Mouse (Mus musculus) midbrain, embryonic 14.5 days (tissue): Measurements from ENCODE around the gene Adgrb2. TPM values are rescaled to one million over a fixed set of nuclear protein-coding genes. Genes with fewer than 3 reads are reported as not detected.

Source experiments
- ATAC-seq: fragments of 200-750 bp; cut with Nextera tagmentation; 2 replicates; pipeline ENCODE4 v1.8.0; 2017; ENCODE audit warnings: moderate number of reproducible peaks, moderate library complexity; ENCODE audit not compliant: low FRiP score, low TSS enrichment
- DNase-seq: peaks from one replicate; pipeline ENCODE4 v3.0.0-alpha.2; 2015
- H3K27ac ChIP-seq: fragments of 300-500 bp; sonication (generic); replicated peaks from 2 replicates; pipeline ENCODE4 v1.5.1; 2014; ENCODE audit warnings: mild to moderate bottlenecking, low read depth, low read length, moderate library complexity
- H3K27me3 ChIP-seq: fragments of 300-500 bp; sonication (generic); 2 replicates; pipeline ENCODE4 v1.6.1; 2014; ENCODE audit warnings: low read length, control low read depth, mixed read lengths; ENCODE audit not compliant: control insufficient read depth, insufficient read depth
- H3K36me3 ChIP-seq: fragments of 300-500 bp; sonication (generic); 2 replicates; pipeline ENCODE4 v1.6.1; 2014; ENCODE audit warnings: low read length, control low read depth; ENCODE audit not compliant: control insufficient read depth, insufficient read depth
- H3K4me1 ChIP-seq: fragments of 300-500 bp; sonication (generic); 2 replicates; pipeline ENCODE4 v1.6.1; 2014; ENCODE audit warnings: mild to moderate bottlenecking, antibody characterized with exemption, low read length, control low read depth; ENCODE audit not compliant: control insufficient read depth, insufficient read depth
- H3K4me2 ChIP-seq: fragments of 300-500 bp; sonication (generic); 2 replicates; pipeline ENCODE4 v1.6.1; 2014; ENCODE audit warnings: mild to moderate bottlenecking, low read length, moderate library complexity
- H3K4me3 ChIP-seq: fragments of 300-500 bp; sonication (generic); replicated peaks from 2 replicates; pipeline ENCODE4 v1.5.1; 2014; ENCODE audit warnings: low read depth, low read length
- H3K9ac ChIP-seq: fragments of 300-500 bp; sonication (generic); replicated peaks from 2 replicates; pipeline ENCODE4 v1.6.1; 2014; ENCODE audit warnings: mild to moderate bottlenecking, low read length, moderate library complexity
- H3K9me3 ChIP-seq: fragments of 300-500 bp; sonication (generic); 2 replicates; pipeline ENCODE4 v1.6.1; 2016; ENCODE audit warnings: low read length, control low read depth, mixed read lengths; ENCODE audit not compliant: control insufficient read depth
- WGBS: fragments of 180-500 bp; shearing (Covaris S2); extraction: QIAGEN DNeasy Blood & Tissue Kit; methylation state at CpG from one replicate; pipeline ENCODE4 v1.1.7; 2014; 5-methylcytosine and 5-hydroxymethylcytosine counted together
- polyA plus RNA-seq: library from polyadenylated mRNA; unstranded; fragments of >200 nt; fragmentation: Nextera tagmentation; extraction: Ambion mirVana; gene quantifications from 2 replicates; pipeline ENCODE4 v1.2.1, GENCODE M21; 2014

Gene Adgrb2
- polyA plus RNA-seq, 1 experiment from 2014 or later, result 15.9 TPM

- Histone ChIP-seq H3K36me3 (no peaks in the 10 kb centered on the region), H3K4me2 (no peak overlapping the region; the same call in 1 of the 2 replicates), H3K27me3 (no peaks in the 10 kb centered on the region), H3K4me3 (no peak overlapping the region), H3K27ac (peak overlapping the region; percentile 70), H3K9ac (no peak overlapping the region), H3K4me1 (peaks cover 27% of the 10 kb centered on the region), H3K9me3 (no peaks in the 10 kb centered on the region)
- peak; percentile 68 for ATAC-seq
- DNase-seq, result peak; percentile 74
- WGBS, result 39% methylated on average over 7 of the region's 7 CpGs
Measured at GRCm38 (mm10) chr4:130033496-130033895, 48.8 kb downstream of the Adgrb2 start.

DNA sequence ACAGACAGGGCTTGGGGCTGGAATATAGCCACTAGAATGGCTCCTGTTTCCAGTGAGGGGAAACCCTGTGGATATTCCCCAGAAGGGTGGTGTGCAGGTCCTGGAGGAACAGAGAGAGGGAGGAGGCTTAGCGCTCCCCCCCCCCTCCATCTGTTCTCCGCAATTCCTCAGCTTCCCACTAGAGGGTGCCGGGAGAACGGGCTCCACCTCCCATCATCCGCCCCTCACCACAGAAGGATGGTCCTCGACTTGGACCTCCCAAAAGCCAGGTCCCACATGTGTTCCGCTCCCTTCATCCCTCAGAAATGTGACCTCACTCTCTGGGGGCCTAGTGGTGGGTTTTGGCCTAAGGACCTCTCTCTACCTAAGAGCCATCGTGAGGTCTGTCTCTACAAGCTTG, 51.4 kb downstream of the Adgrb2 start:
- H3K4me1 ChIP-seq, result peaks cover 27% of the 10 kb centered on the region
- peak; percentile 59 for DNase-seq
- H3K4me2 ChIP-seq, result no peak overlapping the region
- no peak overlapping the region; the same call in 1 of the 2 replicates for H3K27ac ChIP-seq
- H3K9me3 ChIP-seq, result no peaks in the 10 kb centered on the region
- no peak for ATAC-seq
- H3K4me3 ChIP-seq, result no peak overlapping the region
- no peaks in the 10 kb centered on the region for H3K36me3 ChIP-seq
- WGBS, result 3% methylated on average over 8 of the region's 8 CpGs
- H3K9ac ChIP-seq, result no peak overlapping the region
- H3K27me3 ChIP-seq, result no peaks in the 10 kb centered on the region

DNA sequence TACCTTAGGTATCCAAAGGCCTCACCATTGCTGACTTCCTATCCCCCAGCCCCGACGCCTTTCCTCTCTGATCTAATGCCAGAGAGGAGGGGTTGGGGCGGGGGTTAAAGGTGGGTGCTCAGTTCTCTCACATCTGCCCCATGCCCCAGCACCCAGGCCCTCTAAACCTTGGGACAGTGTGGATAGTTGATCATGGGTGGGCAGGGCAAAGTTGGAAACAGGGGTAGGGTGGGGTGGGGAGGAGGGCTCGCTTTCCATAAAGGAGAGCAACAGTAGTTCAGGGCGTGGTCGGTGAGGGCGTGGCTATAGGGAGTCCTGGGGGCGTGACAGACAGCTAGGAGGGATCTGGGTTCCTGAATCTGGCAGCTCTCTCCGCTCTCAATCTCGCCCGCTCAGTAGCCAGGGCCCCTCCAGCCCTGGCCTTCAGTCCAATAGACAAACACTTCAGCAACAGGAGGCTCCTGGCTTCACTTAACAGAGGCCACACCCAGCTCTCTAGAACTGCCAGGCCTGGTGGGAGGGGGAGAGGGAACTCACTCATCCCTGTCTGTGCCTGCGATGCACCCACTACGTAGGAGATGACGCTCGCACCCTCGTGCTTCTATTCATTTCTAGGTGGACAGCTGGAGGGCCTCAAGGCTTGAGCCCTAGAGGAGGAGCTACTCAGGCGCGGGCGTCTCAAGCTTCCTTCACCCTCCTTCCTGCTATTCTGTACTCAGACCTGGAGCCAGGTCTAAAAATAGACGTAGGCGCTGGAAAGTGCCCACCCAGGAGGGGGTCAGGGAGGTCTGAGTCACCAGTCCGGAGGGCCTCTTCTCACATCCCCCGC, 52.1 kb downstream of the Adgrb2 start:
- 17% methylated on average over 23 of the region's 23 CpGs for WGBS

DNA sequence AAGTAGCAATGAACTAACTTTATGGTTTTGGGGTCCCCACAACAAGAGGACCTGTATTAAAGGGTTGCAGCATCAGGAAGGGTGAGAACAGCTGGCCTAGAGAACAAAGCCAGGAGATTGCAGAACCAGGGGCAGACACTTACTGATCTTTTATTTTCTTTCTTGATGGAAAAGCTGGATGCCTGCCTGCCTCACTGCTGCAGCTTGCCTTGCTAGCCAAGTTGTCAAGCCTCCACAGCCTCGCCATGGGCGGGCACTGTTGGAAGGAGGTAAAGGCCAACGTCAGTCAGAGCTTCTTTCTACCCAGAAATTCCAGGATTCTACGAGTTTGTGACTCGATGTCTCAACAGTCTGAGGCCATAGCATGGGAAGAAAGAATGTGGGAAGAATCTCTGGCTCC, 54.7 kb downstream of the Adgrb2 start:
- no peak for ATAC-seq
- Histone ChIP-seq H3K9ac (no peak overlapping the region), H3K27ac (no peak overlapping the region), H3K4me3 (no peak overlapping the region), H3K27me3 (no peaks in the 10 kb centered on the region), H3K9me3 (no peaks in the 10 kb centered on the region), H3K4me1 (peaks cover 20% of the 10 kb centered on the region), H3K36me3 (no peaks in the 10 kb centered on the region), H3K4me2 (no peak overlapping the region)
- no peak for DNase-seq
- 44% methylated on average over 5 of the region's 5 CpGs for whole genome bisulfite sequencing

More for the DNA sequence above, 52.1 kb downstream of the Adgrb2 start:
- Histone ChIP-seq H3K9ac (no peak overlapping the region), H3K4me3 (no peak overlapping the region), H3K4me1 (peaks cover 27% of the 10 kb centered on the region), H3K9me3 (no peaks in the 10 kb centered on the region), H3K27ac (no peak overlapping the region), H3K4me2 (no peak overlapping the region), H3K36me3 (no peaks in the 10 kb centered on the region), H3K27me3 (no peaks in the 10 kb centered on the region)
- DNase-seq (no peak), ATAC-seq (no peak)

- H3K27me3 ChIP-seq, result no peaks in the 10 kb centered on the region
- no peaks in the 10 kb centered on the region for H3K36me3 ChIP-seq
- no peak overlapping the region for H3K27ac ChIP-seq
- H3K4me3 ChIP-seq, result no peak overlapping the region
- no peaks in the 10 kb centered on the region for H3K9me3 ChIP-seq
- H3K4me1 ChIP-seq, result peaks cover 16% of the 10 kb centered on the region; the same call in 1 of the 2 replicates
- no peak overlapping the region for H3K9ac ChIP-seq
- 90% methylated on average over 11 of the region's 11 CpGs for WGBS
- DNase-seq (no peak), ATAC-seq (no peak)
- no peak overlapping the region for H3K4me2 ChIP-seq
Measured at GRCm38 (mm10) chr4:130041076-130041475, 56.4 kb downstream of the Adgrb2 start.

DNA sequence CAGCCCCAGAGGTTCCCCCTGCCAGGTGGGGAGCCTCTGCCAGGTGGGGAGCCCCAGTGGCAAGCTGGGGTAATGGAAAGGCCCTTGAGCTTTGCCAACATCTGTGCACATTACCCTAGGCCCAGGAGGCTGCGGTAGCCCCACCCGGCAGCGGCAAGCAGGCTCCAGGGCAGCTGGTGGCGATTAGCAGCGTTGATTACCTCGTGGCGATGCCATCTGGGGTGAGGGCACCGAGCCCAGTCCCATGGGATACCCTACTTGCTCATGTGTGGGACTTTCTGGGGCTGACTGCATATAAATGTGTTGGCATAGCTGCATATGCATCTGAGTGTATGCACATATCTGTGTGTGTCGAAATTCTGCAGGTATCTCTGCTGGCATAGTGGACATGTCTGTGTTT, 59.5 kb downstream of the Adgrb2 start:
- Histone ChIP-seq H3K4me1 (peaks cover 15% of the 10 kb centered on the region), H3K4me2 (no peak overlapping the region), H3K4me3 (no peak overlapping the region), H3K9ac (no peak overlapping the region), H3K36me3 (no peaks in the 10 kb centered on the region), H3K27ac (no peak overlapping the region), H3K9me3 (no peaks in the 10 kb centered on the region), H3K27me3 (no peaks in the 10 kb centered on the region)
- ATAC-seq (0 out of 2 replicates have a peak, but pooled peaks have one; percentile 19), DNase-seq (no peak)
- 61% methylated on average over 9 of the region's 9 CpGs for WGBS

GRCm38 (mm10) chr4:130045609-130046008, 60.9 kb downstream of the Adgrb2 start:
- no peaks in the 10 kb centered on the region for H3K36me3 ChIP-seq
- no peak overlapping the region for H3K4me3 ChIP-seq
- H3K4me2 ChIP-seq, result no peak overlapping the region
- H3K27ac ChIP-seq, result 0 out of 2 replicates have a peak overlapping the region, but pooled peaks have one; percentile 32
- no peaks in the 10 kb centered on the region for H3K9me3 ChIP-seq
- H3K27me3 ChIP-seq, result no peaks in the 10 kb centered on the region
- DNase-seq, result no peak
- WGBS, result 25% methylated on average over 14 of the region's 14 CpGs
- no peak for ATAC-seq
- no peak overlapping the region for H3K9ac ChIP-seq
- peaks cover 15% of the 10 kb centered on the region for H3K4me1 ChIP-seq

GRCm38 (mm10) chr4:130047331-130048202, 62.9 kb downstream of the Adgrb2 start, which contains the start of gene Col16a1:
Col16a1 (plus strand) TSS chr4:130047840.
- H3K4me2 ChIP-seq, result peak within 1 kb of the TSS; percentile 66
- H3K27me3 ChIP-seq, result no peaks in the 10 kb centered on the region
- DNase-seq (peak; percentile 80), ATAC-seq (no peak)
- peak within 1 kb of the TSS; percentile 30 for H3K4me3 ChIP-seq
- no peaks in the 10 kb centered on the region for H3K36me3 ChIP-seq
- peaks cover 15% of the 10 kb centered on the region for H3K4me1 ChIP-seq
- no peaks in the 10 kb centered on the region for H3K9me3 ChIP-seq
- H3K27ac ChIP-seq, result 0 out of 2 replicates have a peak within 1 kb of the TSS, but pooled peaks have one; percentile 37
- WGBS, result 3% methylated on average over 46 of the region's 46 CpGs
- H3K9ac ChIP-seq, result peak within 1 kb of the TSS; percentile 46
